Mouse (Mus musculus) bone marrow macrophage, adult 2 months (primary cell): Measurements from ENCODE around the gene Elfn1. TPM values are rescaled to one million over a fixed set of nuclear protein-coding genes. Genes with fewer than 3 reads are reported as not detected.

Source experiments
- H3K27ac ChIP-seq: 2 replicates; pipeline ENCODE4 v1.5.1; 2012; ENCODE audit warnings: low read depth, low read length; ENCODE audit not compliant: insufficient read depth
- H3K4me1 ChIP-seq: 2 replicates; pipeline ENCODE4 v1.6.1; 2012; ENCODE audit warnings: low read length; ENCODE audit not compliant: control insufficient read depth, insufficient read depth
- H3K4me3 ChIP-seq: 2 replicates; pipeline ENCODE4 v1.5.1; 2012; ENCODE audit warnings: mild to moderate bottlenecking, low read length, moderate library complexity; ENCODE audit not compliant: insufficient read depth
- CTCF ChIP-seq: IDR thresholded peaks from 2 replicates; pipeline ENCODE4 v1.5.1; 2012; ENCODE audit warnings: low read depth, mild to moderate bottlenecking, low read length, moderate library complexity
- POLR2A ChIP-seq: IDR thresholded peaks from 2 replicates; pipeline ENCODE4 v1.6.1; 2012; ENCODE audit warnings: mild to moderate bottlenecking, low read depth, low read length, borderline replicate concordance
- polyA plus RNA-seq: library from polyadenylated mRNA; stranded (reverse); fragments of >200 nt; gene quantifications from 2 replicates; pipeline ENCODE4 v1.2.4, GENCODE M21; 2012; ENCODE audit not compliant: missing spikeins, insufficient read depth, insufficient read length

Elfn1 gene
- polyA plus RNA-seq, 1 experiment: not detected

- Histone ChIP-seq H3K4me1 (no peaks in the 10 kb centered on the region), H3K4me3 (no peak overlapping the region), H3K27ac (no peak overlapping the region)
- TF ChIP-seq CTCF: no peak
- TF ChIP-seq POLR2A: no peak
Observed at GRCm38 (mm10) chr5:139998916-139999315, 91.2 kb downstream of the Elfn1 start.

DNA sequence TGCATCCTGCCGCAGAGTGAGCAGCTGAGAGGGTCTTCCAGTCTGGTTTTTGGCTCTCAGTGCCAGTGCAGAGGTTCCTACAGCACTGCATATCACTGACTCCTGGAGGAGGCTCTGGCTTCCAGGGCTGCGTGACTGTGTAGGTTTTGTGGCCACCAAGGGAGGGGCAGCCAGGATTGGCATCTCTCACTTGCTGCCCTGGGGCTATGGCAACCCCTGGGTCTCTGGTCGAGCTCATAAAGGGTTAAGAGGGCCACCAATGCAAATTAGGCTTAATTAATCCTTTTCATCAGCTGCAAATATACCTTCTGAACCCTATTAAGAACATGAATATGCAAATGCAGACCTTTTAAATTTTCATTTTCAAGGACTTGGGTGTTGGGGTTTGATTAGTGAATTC, 94.8 kb downstream of the Elfn1 start:
- TF ChIP-seq POLR2A: no peak
- TF ChIP-seq CTCF: no peak
- Histone ChIP-seq H3K27ac (no peak overlapping the region), H3K4me3 (no peak overlapping the region), H3K4me1 (no peaks in the 10 kb centered on the region)

DNA sequence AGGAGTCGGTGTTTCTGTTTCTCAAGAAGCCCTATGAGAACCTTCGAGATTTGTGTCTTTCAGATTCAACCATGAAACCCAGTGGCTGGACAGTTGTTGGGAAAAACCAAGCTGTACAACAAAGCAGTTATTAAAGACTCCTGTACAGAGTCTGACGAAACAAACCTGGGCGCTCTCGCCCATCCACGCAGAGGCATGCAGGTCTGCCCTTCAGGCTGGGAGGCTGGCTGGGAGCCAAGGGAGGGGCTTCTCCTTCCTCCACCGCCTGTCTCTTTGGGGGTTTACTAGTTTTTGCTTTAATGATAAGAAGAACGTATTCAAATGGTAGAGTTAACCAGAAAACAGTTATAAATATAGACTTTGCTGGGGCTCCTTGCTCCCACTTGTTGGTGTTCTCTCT, 99.1 kb downstream of the Elfn1 start:
- no peaks in the 10 kb centered on the region for H3K4me1 ChIP-seq
- H3K27ac ChIP-seq: no peak overlapping the region
- H3K4me3 ChIP-seq: no peak overlapping the region
- TF ChIP-seq CTCF (no peak), POLR2A (no peak)

DNA sequence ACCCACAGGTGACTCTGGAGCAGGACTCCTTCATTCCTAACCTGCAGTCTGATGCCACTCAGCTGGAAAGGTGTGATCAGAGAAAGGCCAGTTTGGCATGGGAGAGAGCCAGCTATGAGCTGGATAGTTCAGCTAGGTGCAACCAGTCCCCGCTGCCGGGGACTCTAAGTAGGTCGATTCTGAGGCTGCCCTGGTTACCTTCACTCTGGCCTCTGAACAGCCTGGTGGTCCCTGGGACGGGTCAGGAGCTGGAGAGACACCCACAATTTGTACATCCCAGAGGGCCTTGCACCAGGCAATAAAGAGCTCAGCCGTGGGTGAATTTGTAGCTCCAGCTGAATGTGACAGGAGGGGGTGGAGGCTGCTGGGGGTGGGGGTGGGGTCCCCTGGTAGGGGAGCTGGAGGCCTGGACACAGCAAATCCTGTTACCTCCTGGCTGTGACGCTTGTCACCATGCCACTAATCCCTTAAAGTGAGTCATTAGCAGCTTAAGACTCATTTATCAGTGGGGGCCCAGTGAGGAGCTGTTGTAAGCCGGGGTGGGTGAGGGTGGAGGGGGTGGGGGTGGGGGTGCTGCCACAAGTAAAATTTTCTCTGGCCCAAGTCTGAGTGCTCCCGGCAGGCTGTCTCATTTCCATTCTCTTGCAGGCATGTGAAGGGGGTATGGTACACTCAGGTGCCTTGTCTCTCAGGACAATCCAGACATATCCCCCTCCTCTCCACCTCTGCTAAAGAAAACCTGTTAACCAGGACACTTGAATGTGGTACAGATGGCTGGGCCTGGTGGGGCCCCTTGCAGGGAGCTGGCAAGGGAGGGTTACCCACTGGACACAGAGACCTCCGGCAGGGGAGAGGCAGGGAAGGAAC, 100.1 kb downstream of the Elfn1 start:
- Histone ChIP-seq H3K4me3 (no peak overlapping the region), H3K27ac (no peak overlapping the region), H3K4me1 (no peaks in the 10 kb centered on the region)
- TF ChIP-seq POLR2A (no peak), CTCF (no peak)

- TF ChIP-seq CTCF: no peak
- TF ChIP-seq POLR2A: no peak
Observed at GRCm38 (mm10) chr5:140008523-140008806, 100.7 kb downstream of the Elfn1 start.

DNA sequence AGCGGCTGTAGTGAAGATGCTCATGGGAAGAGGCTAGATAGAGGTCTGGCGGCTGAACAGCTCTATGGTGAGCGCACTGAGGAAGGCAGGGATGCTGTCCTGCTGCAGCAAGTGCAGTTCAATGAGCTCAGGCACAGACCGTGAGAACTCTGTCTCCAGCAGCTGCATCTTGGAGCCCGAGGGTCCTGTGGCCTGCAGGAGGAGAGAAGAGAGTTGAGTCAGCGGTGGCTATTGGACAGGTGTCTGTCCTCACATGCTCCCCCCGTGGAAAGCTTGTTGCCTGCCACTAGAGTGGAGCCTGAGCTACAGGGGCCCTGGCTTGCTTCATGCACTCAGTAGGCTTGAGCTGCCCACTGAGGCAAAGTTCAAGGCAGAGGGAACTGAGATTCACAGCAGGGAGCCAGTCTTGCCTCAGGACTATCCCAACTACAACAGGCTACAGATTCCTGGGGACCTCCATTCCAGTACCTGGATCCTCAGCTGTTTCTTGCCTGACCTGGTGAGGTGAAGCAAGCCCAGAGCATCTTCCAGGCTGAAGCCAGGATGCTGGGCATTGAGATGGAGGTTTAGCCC, 101.4 kb downstream of the Elfn1 start:
- Histone ChIP-seq H3K4me1 (no peaks in the 10 kb centered on the region), H3K4me3 (no peak overlapping the region), H3K27ac (no peak overlapping the region)
- no peak for TF ChIP-seq CTCF
- TF ChIP-seq POLR2A: no peak

More at GRCm38 (mm10) chr5:140008523-140008806, 100.7 kb downstream of the Elfn1 start:
- H3K27ac ChIP-seq: no peak overlapping the region
- no peaks in the 10 kb centered on the region for H3K4me1 ChIP-seq
- no peak overlapping the region for H3K4me3 ChIP-seq

DNA sequence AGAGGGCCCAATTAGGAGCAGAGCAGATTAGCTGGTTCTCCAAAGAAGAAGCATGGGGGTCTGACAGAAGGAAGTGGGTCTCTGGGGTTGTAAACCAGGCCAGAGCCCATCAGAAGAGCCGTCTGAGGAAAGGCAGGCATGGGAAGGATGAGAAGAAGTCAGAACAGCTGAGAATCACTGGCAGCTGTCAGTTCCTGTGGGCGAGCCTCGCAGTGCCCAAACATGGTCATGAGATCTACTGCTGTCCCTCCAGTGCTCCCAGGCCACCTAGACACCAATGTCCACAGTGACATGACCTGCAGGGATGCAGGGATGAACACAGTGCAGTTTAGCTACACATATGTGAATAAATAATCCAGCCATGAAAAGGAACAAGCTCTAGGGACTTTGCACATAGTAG, 102.7 kb downstream of the Elfn1 start:
- no peak overlapping the region for H3K27ac ChIP-seq
- no peak for TF ChIP-seq POLR2A
- no peak for TF ChIP-seq CTCF
- peaks cover 1% of the 10 kb centered on the region; the same call in 1 of the 2 replicates for H3K4me1 ChIP-seq
- H3K4me3 ChIP-seq: no peak overlapping the region

- TF ChIP-seq POLR2A (no peak), CTCF (no peak)
- Histone ChIP-seq H3K4me1 (peaks cover 10% of the 10 kb centered on the region), H3K4me3 (no peak overlapping the region), H3K27ac (no peak overlapping the region)
Observed at GRCm38 (mm10) chr5:140012286-140012967, 104.7 kb downstream of the Elfn1 start.

DNA sequence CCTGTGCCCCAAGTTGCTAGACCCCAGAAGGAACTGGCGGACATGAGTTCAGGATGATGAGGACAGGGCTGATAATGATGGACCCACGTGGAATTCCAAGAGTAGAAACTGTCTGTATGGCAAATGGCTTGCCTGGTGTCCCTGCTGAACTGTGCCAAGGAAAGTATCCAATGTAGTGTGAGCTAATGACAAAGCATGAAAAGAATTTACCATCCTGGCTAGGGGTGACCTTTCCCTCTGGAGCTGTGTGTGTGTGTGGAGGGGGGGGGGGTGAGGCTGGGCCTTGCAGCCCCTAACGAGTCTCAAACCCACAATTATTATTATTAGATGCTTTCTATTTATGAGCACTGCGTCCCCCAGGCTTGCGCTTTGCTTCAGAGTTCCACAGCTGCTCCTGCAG, 105.9 kb downstream of the Elfn1 start:
- TF ChIP-seq POLR2A (no peak), CTCF (no peak)
- peaks cover 10% of the 10 kb centered on the region for H3K4me1 ChIP-seq
- no peak overlapping the region for H3K27ac ChIP-seq

GRCm38 (mm10) chr5:140016896-140017295, 109.2 kb downstream of the Elfn1 start:
- Histone ChIP-seq H3K4me3 (no peak overlapping the region), H3K4me1 (peaks cover 10% of the 10 kb centered on the region), H3K27ac (no peak overlapping the region)
- no peak for TF ChIP-seq POLR2A
- TF ChIP-seq CTCF: no peak

More for the DNA sequence above, 105.9 kb downstream of the Elfn1 start:
- no peak overlapping the region for H3K4me3 ChIP-seq
